In genomic region chr8:87197867-87198536, GRCm38 (mm10) we compare ENCODE assay signal across 17 mouse cellular contexts.
A peak's percentile ranks its signal among the peaks of the same experiment; 100 is the strongest.
DNase-seq lines count a peak whose midpoint lies in the region; ATAC-seq and TF ChIP-seq lines count a peak whose summit lies in the region.
"Had no signal": no experiment of that assay in that cellular context is flagged by ENCODE, and none has a peak within 500 bp of the region (broad histone marks: within the 10 kb centered on the region; RNA-seq: fewer than 3 reads in every experiment).

No protein-coding gene starts in this region.

- no peak for DNase-seq in forebrain, embryonic 11.5 days (ENCODE audit: low spot score)
- no peak for DNase-seq in lung, adult 18-20 months
- DNase-seq in NIH3T3 (ENCODE audit: low read depth): peak; percentile 7
- DNase-seq in embryonic facial prominence, embryonic 10.5 days (ENCODE audit: low spot score): no peak
- no peak for DNase-seq in heart, postnatal 10 days
- DNase-seq in heart, adult 2 months: no peak
- DNase-seq: gastrocnemius, postnatal 14 days; midbrain, embryonic 14.5 days; spleen, adult 18-20 months had no signal

- ATAC-seq in forebrain, embryonic 16.5 days: 0 out of 2 replicates have a peak, but pooled peaks have one; percentile 18
- ATAC-seq in forebrain, embryonic 11.5 days (replicated peaks; ENCODE audit: low FRiP score): no peak
- ATAC-seq in lung, embryonic 15.5 days (ENCODE audit: borderline replicate concordance, extremely low read depth, low FRiP score, low TSS enrichment): peak; percentile 62

- intact Hi-C loops in heart, postnatal 10 days (cut with DNase I): no loop called here
- intact Hi-C loops in heart, adult 2 months (cut with DNase I): no loop called here

- no peak for TF ChIP-seq CTCF in heart, adult 2 months (IDR thresholded peaks at IDR 0.05)

- no peak overlapping the region for H3K27ac ChIP-seq in forebrain, embryonic 16.5 days (ENCODE audit: low read length)
- no peak overlapping the region for H3K27ac ChIP-seq in forebrain, embryonic 11.5 days (ENCODE audit: low read depth, low read length)
- no peak overlapping the region for H3K27ac ChIP-seq in lung, embryonic 15.5 days
- peak overlapping the region; percentile 72 for H3K27ac ChIP-seq in embryonic facial prominence, embryonic 10.5 days (replicated peaks)
- no peak overlapping the region for H3K27ac ChIP-seq in heart, adult 2 months
- H3K27ac ChIP-seq: hindbrain, embryonic 15.5 days; liver, embryonic 14.5 days; neural tube, embryonic 15.5 days had no signal

- H3K79me2 ChIP-seq in heart, adult 2 months (replicated peaks; ENCODE audit: control insufficient read depth, insufficient read depth, low read length): no peaks in the 10 kb centered on the region

- H3K36me3 ChIP-seq in forebrain, embryonic 16.5 days (ENCODE audit: control insufficient read depth, insufficient read depth): no peaks in the 10 kb centered on the region
- no peaks in the 10 kb centered on the region for H3K36me3 ChIP-seq in forebrain, embryonic 11.5 days (ENCODE audit: control insufficient read depth, insufficient read depth, low read length)
- no peaks in the 10 kb centered on the region for H3K36me3 ChIP-seq in lung, embryonic 15.5 days
- no peaks in the 10 kb centered on the region for H3K36me3 ChIP-seq in embryonic facial prominence, embryonic 10.5 days (replicated peaks)
- no peaks in the 10 kb centered on the region for H3K36me3 ChIP-seq in heart, adult 2 months (ENCODE audit: control insufficient read depth, insufficient read depth, low read length)
- H3K36me3 ChIP-seq: G1E; heart, embryonic 12.5 days; hindbrain, embryonic 15.5 days; neural tube, embryonic 15.5 days had no signal

- no peak overlapping the region for H3K4me3 ChIP-seq in forebrain, embryonic 16.5 days (replicated peaks; ENCODE audit: low read length)
- no peak overlapping the region for H3K4me3 ChIP-seq in forebrain, embryonic 11.5 days (ENCODE audit: low read depth, low read length)
- no peak overlapping the region for H3K4me3 ChIP-seq in lung, embryonic 15.5 days
- no peak overlapping the region for H3K4me3 ChIP-seq in embryonic facial prominence, embryonic 10.5 days
- H3K4me3 ChIP-seq in heart, adult 2 months: no peak overlapping the region
- H3K4me3 ChIP-seq: erythroblast, embryonic 14.5 days; heart, embryonic 12.5 days; hindbrain, embryonic 15.5 days; neural tube, embryonic 15.5 days had no signal

- no peak for TF ChIP-seq POLR2A in heart, adult 2 months (IDR thresholded peaks at IDR 0.05; ENCODE audit: insufficient read depth, low read depth, low read length)

- 32% methylated on average over 8 of the region's 8 CpGs for WGBS in forebrain, embryonic 16.5 days
- WGBS in forebrain, embryonic 11.5 days: 47% methylated on average over 8 of the region's 8 CpGs
- 25% methylated on average over 8 of the region's 8 CpGs for WGBS in lung, embryonic 15.5 days
- WGBS in embryonic facial prominence, embryonic 10.5 days: 64% methylated on average over 8 of the region's 8 CpGs
- 45% methylated on average over 8 of the region's 8 CpGs for WGBS in heart, adult 2 months

- no peak overlapping the region for H3K4me2 ChIP-seq in forebrain, embryonic 16.5 days (ENCODE audit: low read length)
- no peak overlapping the region for H3K4me2 ChIP-seq in forebrain, embryonic 11.5 days (ENCODE audit: low read depth, low read length, severe bottlenecking)
- H3K4me2 ChIP-seq in lung, embryonic 15.5 days: no peak overlapping the region
- H3K4me2 ChIP-seq: heart, embryonic 12.5 days; hindbrain, embryonic 15.5 days; neural tube, embryonic 15.5 days had no signal

- peaks cover 16% of the 10 kb centered on the region for H3K4me1 ChIP-seq in forebrain, embryonic 16.5 days (replicated peaks; ENCODE audit: control insufficient read depth, insufficient read depth, low read length)
- peaks cover 11% of the 10 kb centered on the region for H3K4me1 ChIP-seq in forebrain, embryonic 11.5 days (replicated peaks; ENCODE audit: control insufficient read depth, insufficient read depth, low read length)
- peaks cover 32% of the 10 kb centered on the region for H3K4me1 ChIP-seq in lung, embryonic 15.5 days
- H3K4me1 ChIP-seq in embryonic facial prominence, embryonic 10.5 days: peaks cover 40% of the 10 kb centered on the region
- H3K4me1 ChIP-seq in heart, adult 2 months (ENCODE audit: control insufficient read depth, insufficient read depth, low read length): no peaks in the 10 kb centered on the region

- TF ChIP-seq EP300 in heart, adult 2 months (IDR thresholded peaks at IDR 0.05; ENCODE audit: insufficient read depth, low read depth, low read length): no peak

- no peaks in the 10 kb centered on the region for H3K27me3 ChIP-seq in forebrain, embryonic 16.5 days (replicated peaks; ENCODE audit: control insufficient read depth, insufficient read depth, low read length)
- H3K27me3 ChIP-seq in forebrain, embryonic 11.5 days (ENCODE audit: control insufficient read depth, insufficient read depth, low read length): no peaks in the 10 kb centered on the region
- H3K27me3 ChIP-seq in lung, embryonic 15.5 days: no peaks in the 10 kb centered on the region
- H3K27me3 ChIP-seq in embryonic facial prominence, embryonic 10.5 days (replicated peaks; ENCODE audit: low read depth, poor library complexity, severe bottlenecking): peaks cover 3% of the 10 kb centered on the region; the same call in 1 of the 2 replicates
- H3K27me3 ChIP-seq in heart, adult 2 months (ENCODE audit: control insufficient read depth, insufficient read depth, low read length): no peaks in the 10 kb centered on the region
- H3K27me3 ChIP-seq: heart, embryonic 12.5 days; hindbrain, embryonic 15.5 days; neural tube, embryonic 15.5 days had no signal

- H3K9me3 ChIP-seq in forebrain, embryonic 16.5 days (ENCODE audit: control insufficient read depth, low read length): no peaks in the 10 kb centered on the region
- no peaks in the 10 kb centered on the region for H3K9me3 ChIP-seq in forebrain, embryonic 11.5 days (ENCODE audit: control insufficient read depth, low read length)
- no peaks in the 10 kb centered on the region for H3K9me3 ChIP-seq in lung, embryonic 15.5 days
- H3K9me3 ChIP-seq in embryonic facial prominence, embryonic 10.5 days: no peaks in the 10 kb centered on the region
- H3K9me3 ChIP-seq: heart, embryonic 12.5 days; hindbrain, embryonic 15.5 days; neural tube, embryonic 15.5 days had no signal

- no peak overlapping the region for H3K9ac ChIP-seq in forebrain, embryonic 16.5 days (replicated peaks; ENCODE audit: low read depth, low read length)
- no peak overlapping the region for H3K9ac ChIP-seq in forebrain, embryonic 11.5 days (ENCODE audit: low read length)
- H3K9ac ChIP-seq in lung, embryonic 15.5 days: no peak overlapping the region
- H3K9ac ChIP-seq in heart, adult 2 months (ENCODE audit: low read depth, low read length): no peak overlapping the region
- H3K9ac ChIP-seq: heart, embryonic 12.5 days; hindbrain, embryonic 15.5 days; liver, embryonic 14.5 days; neural tube, embryonic 15.5 days had no signal
